Comparison of ENCODE assay signal across 17 mouse cellular contexts in genomic region chr5:101993996-101994395, GRCm38 (mm10).
A peak's percentile ranks its signal among the peaks of the same experiment; 100 is the strongest.
DNase-seq lines count a peak whose midpoint lies in the region; ATAC-seq lines count a peak whose summit lies in the region.
"Had no signal": no experiment of that assay in that cellular context is flagged by ENCODE, and none has a peak within 500 bp of the region (broad histone marks: within the 10 kb centered on the region; RNA-seq: fewer than 3 reads in every experiment).

No protein-coding gene starts in this region.

- no peaks in the 10 kb centered on the region for H3K9me3 ChIP-seq in forebrain, embryonic 12.5 days
- no peaks in the 10 kb centered on the region for H3K9me3 ChIP-seq in forebrain, embryonic 13.5 days (replicated peaks)
- no peaks in the 10 kb centered on the region for H3K9me3 ChIP-seq in hindbrain, embryonic 12.5 days (replicated peaks)
- H3K9me3 ChIP-seq in hindbrain, embryonic 14.5 days (ENCODE audit: control insufficient read depth, low read length), result no peaks in the 10 kb centered on the region
- H3K9me3 ChIP-seq in liver, embryonic 11.5 days (ENCODE audit: control insufficient read depth, low read length), result no peaks in the 10 kb centered on the region
- H3K9me3 ChIP-seq: midbrain, embryonic 12.5 days; neural tube, embryonic 12.5 days had no signal

- 0 out of 2 replicates have a peak, but pooled peaks cover 3% of the 10 kb centered on the region for H3K36me3 ChIP-seq in forebrain, embryonic 12.5 days (replicated peaks)
- H3K36me3 ChIP-seq in forebrain, embryonic 13.5 days (ENCODE audit: poor library complexity, severe bottlenecking), result no peaks in the 10 kb centered on the region; the same call in 1 of the 2 replicates
- no peaks in the 10 kb centered on the region for H3K36me3 ChIP-seq in hindbrain, embryonic 12.5 days
- no peaks in the 10 kb centered on the region for H3K36me3 ChIP-seq in hindbrain, embryonic 14.5 days (replicated peaks; ENCODE audit: control insufficient read depth, insufficient read depth)
- H3K36me3 ChIP-seq in liver, embryonic 11.5 days (ENCODE audit: control insufficient read depth, insufficient read depth, low read length), result no peaks in the 10 kb centered on the region
- H3K36me3 ChIP-seq: midbrain, embryonic 12.5 days had no signal

- H3K4me1 ChIP-seq in forebrain, embryonic 12.5 days, result peaks cover 13% of the 10 kb centered on the region
- H3K4me1 ChIP-seq in forebrain, embryonic 13.5 days, result peaks cover 14% of the 10 kb centered on the region
- peaks cover 14% of the 10 kb centered on the region for H3K4me1 ChIP-seq in hindbrain, embryonic 12.5 days
- H3K4me1 ChIP-seq in hindbrain, embryonic 14.5 days (replicated peaks; ENCODE audit: control insufficient read depth, insufficient read depth, low read length), result 0 out of 2 replicates have a peak, but pooled peaks cover 4% of the 10 kb centered on the region
- no peaks in the 10 kb centered on the region for H3K4me1 ChIP-seq in liver, embryonic 11.5 days (replicated peaks; ENCODE audit: control insufficient read depth, insufficient read depth, low read length)
- H3K4me1 ChIP-seq: neural tube, embryonic 12.5 days had no signal

- H3K4me2 ChIP-seq in forebrain, embryonic 12.5 days, result no peak overlapping the region
- no peak overlapping the region for H3K4me2 ChIP-seq in forebrain, embryonic 13.5 days
- no peak overlapping the region for H3K4me2 ChIP-seq in hindbrain, embryonic 12.5 days (replicated peaks)
- H3K4me2 ChIP-seq in hindbrain, embryonic 14.5 days (replicated peaks), result no peak overlapping the region
- no peak overlapping the region for H3K4me2 ChIP-seq in liver, embryonic 11.5 days
- H3K4me2 ChIP-seq: midbrain, embryonic 12.5 days; neural tube, embryonic 12.5 days had no signal

- no peaks in the 10 kb centered on the region for H3K27me3 ChIP-seq in forebrain, embryonic 12.5 days
- no peaks in the 10 kb centered on the region for H3K27me3 ChIP-seq in forebrain, embryonic 13.5 days
- no peaks in the 10 kb centered on the region for H3K27me3 ChIP-seq in hindbrain, embryonic 12.5 days
- no peaks in the 10 kb centered on the region for H3K27me3 ChIP-seq in hindbrain, embryonic 14.5 days (ENCODE audit: control insufficient read depth, insufficient read depth, low read length)
- no peaks in the 10 kb centered on the region for H3K27me3 ChIP-seq in liver, embryonic 11.5 days (replicated peaks; ENCODE audit: control insufficient read depth, insufficient read depth, low read length)
- H3K27me3 ChIP-seq: midbrain, embryonic 12.5 days; neural tube, embryonic 12.5 days had no signal

- WGBS in forebrain, embryonic 12.5 days, result 31% methylated on average over 5 of the region's 5 CpGs
- WGBS in forebrain, embryonic 13.5 days, result 32% methylated on average over 5 of the region's 5 CpGs
- 46% methylated on average over 5 of the region's 5 CpGs for WGBS in hindbrain, embryonic 12.5 days
- 41% methylated on average over 5 of the region's 5 CpGs for WGBS in hindbrain, embryonic 14.5 days
- WGBS in liver, embryonic 11.5 days, result 58% methylated on average over 5 of the region's 5 CpGs

- H3K27ac ChIP-seq in forebrain, embryonic 12.5 days, result 0 out of 2 replicates have a peak overlapping the region, but pooled peaks have one; percentile 8
- no peak overlapping the region for H3K27ac ChIP-seq in forebrain, embryonic 13.5 days
- H3K27ac ChIP-seq in hindbrain, embryonic 12.5 days, result no peak overlapping the region
- no peak overlapping the region for H3K27ac ChIP-seq in hindbrain, embryonic 14.5 days
- no peak overlapping the region for H3K27ac ChIP-seq in liver, embryonic 11.5 days (ENCODE audit: low read depth, low read length)
- H3K27ac ChIP-seq: liver, embryonic 14.5 days; midbrain, embryonic 12.5 days; neural tube, embryonic 12.5 days had no signal

- no peak overlapping the region for H3K9ac ChIP-seq in forebrain, embryonic 12.5 days
- H3K9ac ChIP-seq in forebrain, embryonic 13.5 days, result no peak overlapping the region
- no peak overlapping the region for H3K9ac ChIP-seq in hindbrain, embryonic 12.5 days
- H3K9ac ChIP-seq in hindbrain, embryonic 14.5 days, result no peak overlapping the region
- no peak overlapping the region for H3K9ac ChIP-seq in liver, embryonic 11.5 days (ENCODE audit: low read depth, low read length)
- H3K9ac ChIP-seq: liver, embryonic 14.5 days; midbrain, embryonic 12.5 days; neural tube, embryonic 12.5 days had no signal

- no peak overlapping the region for H3K4me3 ChIP-seq in forebrain, embryonic 12.5 days (replicated peaks)
- H3K4me3 ChIP-seq in forebrain, embryonic 13.5 days, result no peak overlapping the region
- H3K4me3 ChIP-seq in hindbrain, embryonic 12.5 days, result no peak overlapping the region
- no peak overlapping the region for H3K4me3 ChIP-seq in hindbrain, embryonic 14.5 days (replicated peaks; ENCODE audit: low read length)
- no peak overlapping the region for H3K4me3 ChIP-seq in liver, embryonic 11.5 days (ENCODE audit: low read depth, low read length)
- H3K4me3 ChIP-seq: midbrain, embryonic 12.5 days; neural tube, embryonic 12.5 days had no signal

- no peak for ATAC-seq in forebrain, embryonic 12.5 days (ENCODE audit: low FRiP score)
- no peak; the same call in 1 of the 2 replicates for ATAC-seq in forebrain, embryonic 13.5 days
- peak; percentile 63 for ATAC-seq in hindbrain, embryonic 12.5 days (ENCODE audit: low FRiP score)
- ATAC-seq in hindbrain, embryonic 14.5 days (ENCODE audit: low FRiP score), result no peak
- ATAC-seq in liver, embryonic 11.5 days (replicated peaks; ENCODE audit: low FRiP score), result no peak; the same call in 1 of the 2 replicates
- ATAC-seq: inflammation-experienced regulatory T-cells, adult 6 months had no signal

- DNase-seq in hindbrain, embryonic 14.5 days (ENCODE audit: low spot score), result no peak
- DNase-seq in liver, embryonic 11.5 days (ENCODE audit: low spot score), result peak; percentile 28
- DNase-seq in liver, result no peak
- peak; percentile 20 for DNase-seq in retina, embryonic 14.5 days (ENCODE audit: low spot score)
- DNase-seq in urinary bladder, postnatal 10 days (ENCODE audit: low spot score), result no peak
- DNase-seq: cerebellum, adult 2 months; layer of hippocampus, adult 9-11 months; lung, postnatal 36 days; spleen, adult 18-20 months; thymus, postnatal 4 days had no signal

Comparison
In these comparisons a context has a peak if more than half of its experiments do, and no peak if none do; other contexts are left out.
1. DNase-seq: peak in liver, embryonic 11.5 days (single experiment) and retina, embryonic 14.5 days (single experiment); none in hindbrain, embryonic 14.5 days (single experiment), liver (single experiment) and urinary bladder, postnatal 10 days (single experiment).